Mouse (Mus musculus) right cerebral cortex, adult 2 months (tissue): ENCODE results near the gene Rasd2.

Experiments used
- DNase-seq, 2 experiments: peaks; one replicate each; pipeline ENCODE4 v3.0.0; 2021 to 2022; ENCODE audit warnings: low spot score in 2 of 2

Gene Rasd2

DNA sequence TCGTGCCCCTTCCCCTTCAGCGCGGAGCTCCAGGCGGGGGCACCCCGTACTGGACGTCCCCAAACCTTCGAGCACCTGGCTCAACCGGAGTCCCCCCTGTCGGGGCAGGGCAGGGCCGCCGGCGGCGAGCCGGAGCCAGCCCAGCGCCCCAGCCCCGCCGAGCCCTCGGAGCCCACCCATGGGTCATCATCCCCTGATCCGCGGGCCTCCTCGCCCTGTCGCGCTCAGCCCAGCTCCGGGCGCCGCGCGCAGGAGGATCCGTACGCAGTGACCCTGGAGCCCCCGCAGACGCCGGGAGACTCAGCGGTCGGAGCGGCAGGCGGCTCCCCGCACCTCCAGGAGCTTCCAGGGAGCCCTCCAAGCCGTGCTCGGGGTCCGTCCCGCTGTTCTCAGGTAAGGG is at the start of gene Rasd2:
Gene Rasd2, plus strand, starts transcription at position 259 of the 400 bp plus-strand sequence.
- DNase-seq: no peak

- no peak for DNase-seq
Observed at GRCm38 (mm10) chr8:75169363-75169762, 44.4 kb upstream of the Rasd2 start.

- DNase-seq: no peak
Observed at GRCm38 (mm10) chr8:75172009-75172685, 41.6 kb upstream of the Rasd2 start.

GRCm38 (mm10) chr8:75193022-75193421 is 20.7 kb upstream of the Rasd2 start:
- DNase-seq: no peak

GRCm38 (mm10) chr8:75194473-75195071 is 19.2 kb upstream of the Rasd2 start:
- DNase-seq: no peak

- DNase-seq: no peak
Observed at GRCm38 (mm10) chr8:75197170-75197569, 16.6 kb upstream of the Rasd2 start.

DNA sequence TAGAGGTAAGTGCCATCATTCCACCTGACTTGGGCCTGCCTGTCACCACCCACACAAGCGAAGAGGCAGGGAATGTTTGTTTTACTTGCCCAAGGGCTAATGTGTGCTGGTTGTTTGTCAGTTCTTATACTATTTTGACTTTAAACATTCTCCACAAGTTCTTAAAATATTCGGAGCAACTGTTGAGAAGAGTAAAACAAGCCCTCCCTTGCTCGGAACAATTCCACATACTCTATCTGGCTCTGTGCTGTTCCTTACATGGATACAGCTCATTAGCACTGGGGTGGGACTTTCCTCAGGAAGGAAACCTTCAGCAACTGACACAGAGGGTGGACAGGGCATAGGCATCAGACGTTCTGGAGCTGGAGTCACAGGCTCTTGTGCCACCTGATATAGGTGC is 15.9 kb upstream of the Rasd2 start:
- DNase-seq: no peak

- DNase-seq: no peak
Observed at GRCm38 (mm10) chr8:75198300-75198699, 15.4 kb upstream of the Rasd2 start.

- no peak for DNase-seq
Observed at GRCm38 (mm10) chr8:75198988-75199765, 14.6 kb upstream of the Rasd2 start.

DNA sequence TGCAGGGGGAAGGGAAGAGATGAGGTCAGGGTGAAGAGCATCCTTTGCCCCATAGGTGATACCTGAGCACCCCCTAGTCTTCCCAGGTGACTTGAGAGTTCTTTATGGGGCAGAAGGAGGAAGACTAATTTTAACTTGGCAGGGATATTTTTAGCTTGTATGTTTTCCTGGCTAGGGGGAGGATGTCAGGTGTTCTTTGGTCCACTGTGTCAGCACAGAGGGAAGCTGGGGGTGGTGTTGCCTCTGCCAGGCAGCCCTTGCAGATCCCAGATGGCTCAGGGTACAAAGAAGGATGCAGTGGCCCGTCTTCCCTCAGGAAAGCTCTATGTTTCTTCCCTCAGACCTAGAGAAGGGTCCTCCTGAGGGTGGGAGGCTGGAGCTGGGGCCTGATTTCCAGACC is 13.8 kb upstream of the Rasd2 start:
- DNase-seq: no peak

DNA sequence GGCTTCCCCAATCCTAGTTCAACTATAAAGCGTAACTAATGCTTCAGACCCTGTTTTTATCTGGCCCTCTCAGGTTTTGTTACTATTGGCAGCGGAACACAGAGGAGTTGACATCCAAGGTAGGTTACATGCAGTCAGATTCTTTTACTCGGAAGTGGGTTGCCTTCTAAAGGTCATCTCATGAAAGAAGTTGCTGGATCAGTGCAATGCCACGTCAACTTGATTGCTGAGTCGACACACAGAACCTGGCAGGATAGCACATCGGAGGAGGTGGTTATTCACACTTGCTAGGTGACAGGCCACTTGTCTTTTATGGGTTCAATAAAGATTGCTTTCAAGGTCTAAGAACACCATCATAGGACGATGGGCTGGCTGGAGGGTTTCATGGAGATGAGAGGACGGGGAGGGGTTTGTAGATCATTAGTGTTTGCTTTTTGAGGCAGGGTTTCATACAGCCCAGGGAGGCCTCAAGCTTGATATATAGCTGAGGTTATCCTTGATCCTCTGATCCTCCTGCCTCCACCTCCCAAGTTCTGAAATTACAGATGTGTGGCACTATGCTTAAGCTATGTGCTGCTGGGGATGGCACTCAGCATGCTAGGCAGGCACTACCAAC is 11.6 kb upstream of the Rasd2 start:
- no peak for DNase-seq

DNA sequence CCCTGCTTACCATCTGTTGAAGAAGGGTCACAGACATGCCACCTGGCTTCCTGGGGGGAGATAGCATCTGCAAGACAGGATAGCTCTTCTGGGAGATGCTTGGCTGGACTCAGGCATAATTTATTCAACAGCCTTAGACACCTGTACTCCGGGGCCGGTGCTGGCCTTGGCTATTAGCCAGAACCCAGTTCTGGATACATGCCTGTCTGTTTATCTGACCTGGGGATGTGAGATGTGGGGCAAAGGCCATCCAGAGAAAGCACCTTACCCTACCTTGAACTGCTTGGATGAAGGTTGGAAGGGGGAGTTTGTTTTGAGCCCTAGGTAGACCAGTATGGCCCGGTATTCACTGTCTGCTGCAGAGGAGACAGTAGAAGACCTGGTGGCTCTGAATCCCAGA is 10.8 kb upstream of the Rasd2 start:
- DNase-seq: no peak

- no peak for DNase-seq
Observed at GRCm38 (mm10) chr8:75203420-75203819, 10.3 kb upstream of the Rasd2 start.

DNA sequence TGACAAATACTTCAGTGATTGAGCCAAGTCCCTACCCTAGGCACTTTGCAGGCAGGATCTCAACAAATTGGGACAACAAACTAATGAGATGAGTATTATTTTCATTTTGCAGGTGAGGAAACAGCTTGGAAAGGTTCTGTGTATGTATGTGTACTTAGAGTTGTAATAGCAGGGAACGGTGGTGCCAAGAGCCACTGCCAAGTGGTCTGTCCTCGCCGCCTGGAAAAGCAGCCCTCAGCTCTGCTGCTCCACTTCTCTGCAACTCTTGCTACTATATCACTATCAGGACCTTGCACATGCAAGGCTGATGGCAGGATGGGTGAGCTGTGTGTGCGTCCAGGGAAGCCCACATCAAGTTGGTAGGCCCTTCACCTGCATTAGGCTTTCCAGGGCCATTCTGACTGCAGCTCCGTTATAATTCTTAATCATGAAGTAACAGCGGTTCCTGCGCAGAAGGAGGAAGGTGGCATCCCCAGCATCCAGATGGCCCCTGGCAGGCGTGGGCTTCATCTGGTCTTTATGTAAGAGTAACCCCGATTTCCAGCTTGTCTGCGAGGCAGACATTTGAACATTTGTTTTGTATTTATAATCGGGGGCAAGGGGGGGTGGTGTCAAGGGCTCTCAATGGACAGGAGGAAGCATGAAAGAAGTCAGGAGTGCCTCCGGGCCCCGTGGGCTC is 9.4 kb upstream of the Rasd2 start:
- DNase-seq: no peak

- DNase-seq: no peak
Observed at GRCm38 (mm10) chr8:75211461-75211860, 2.3 kb upstream of the Rasd2 start.

DNA sequence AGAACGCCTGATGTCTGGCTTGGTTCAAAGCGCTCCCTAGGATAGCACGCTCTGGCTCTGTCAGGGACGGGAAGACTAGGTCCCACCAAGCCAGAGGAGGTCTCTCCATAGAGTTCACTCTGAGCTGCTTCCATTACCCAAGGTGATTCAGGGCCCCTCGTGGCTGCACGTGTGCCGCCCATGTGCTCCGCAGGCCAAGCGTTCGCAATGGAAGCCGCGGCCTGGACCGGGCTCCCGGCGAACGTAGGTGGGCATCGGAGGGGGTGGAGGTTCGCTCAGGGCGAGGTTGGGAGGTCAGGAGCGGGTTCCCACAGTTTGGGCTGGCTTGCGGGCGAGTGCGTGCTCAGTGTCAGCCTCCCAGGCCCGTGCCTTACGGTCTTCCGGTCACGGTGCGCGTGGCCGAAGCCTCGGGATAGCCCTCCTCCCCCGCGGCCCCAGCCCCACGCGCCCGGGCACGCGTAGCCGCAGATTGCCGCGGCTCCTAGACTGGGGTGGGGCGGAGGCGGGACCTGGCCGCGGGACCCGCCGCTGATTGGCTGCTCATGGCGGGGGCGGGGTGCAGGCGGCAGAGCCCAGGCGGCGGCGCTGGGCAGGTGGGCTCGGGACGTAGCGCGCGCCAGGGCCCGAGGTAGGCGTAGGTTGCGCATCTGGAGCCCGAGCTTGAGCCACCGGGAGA is 975 bp upstream of the Rasd2 start:
- peak; percentile 81 to 84 for DNase-seq

DNA sequence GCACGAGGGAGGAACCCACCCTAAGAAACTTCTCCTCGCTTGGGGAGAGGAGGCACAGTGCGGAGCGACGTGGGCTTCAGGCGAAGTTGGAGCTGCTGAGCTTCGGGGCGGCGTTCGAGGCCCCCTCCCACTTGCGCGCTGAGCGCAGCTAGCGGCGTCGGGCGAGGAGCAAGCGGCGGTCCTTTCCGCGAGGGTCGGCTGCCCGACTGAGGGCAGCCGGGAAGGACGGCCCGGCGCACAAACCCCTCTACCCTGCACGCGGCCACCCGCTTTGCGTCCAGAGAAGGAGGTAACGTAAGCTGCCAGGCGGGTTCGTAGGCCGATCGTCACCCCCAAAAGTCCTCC is 465 bp upstream of the Rasd2 start:
- DNase-seq: no peak

DNA sequence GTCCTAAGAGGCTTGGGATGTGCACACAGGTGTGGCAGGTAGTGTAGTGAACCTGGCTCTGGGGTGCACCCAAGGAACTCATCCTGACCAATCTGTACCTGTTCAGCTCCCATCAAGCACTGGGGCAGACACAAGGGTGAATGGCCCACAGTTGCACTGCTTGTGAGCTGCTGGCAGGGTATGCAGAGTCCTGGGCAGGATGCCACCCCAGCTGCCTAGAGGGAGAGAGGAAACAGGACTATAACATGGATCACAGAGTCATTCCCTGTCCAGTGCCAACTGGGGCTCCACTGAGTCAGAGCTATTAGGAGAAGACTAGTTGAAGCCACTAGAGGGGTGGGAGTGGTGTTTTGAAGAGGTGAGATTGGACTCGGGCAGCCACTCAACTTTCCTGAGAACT is 1.3 kb downstream of the Rasd2 start:
- DNase-seq: peak in 1 of 2 experiments; percentile 47

- no peak for DNase-seq
Observed at GRCm38 (mm10) chr8:75215931-75216330, 2.2 kb downstream of the Rasd2 start.

GRCm38 (mm10) chr8:75216886-75217285 is 3.1 kb downstream of the Rasd2 start:
- no peak for DNase-seq

- peak; percentile 75 to 88 for DNase-seq
Observed at GRCm38 (mm10) chr8:75217969-75218368, 4.2 kb downstream of the Rasd2 start.
